Mouse (Mus musculus) liver, embryonic 14.5 days (tissue): ENCODE results near the gene Rrn3.

Experiments
- CTCF ChIP-seq: IDR thresholded peaks from 2 replicates; pipeline ENCODE4 v1.5.1; 2016; ENCODE audit warnings: antibody characterized with exemption, low read depth, control low read depth
- EP300 ChIP-seq: IDR thresholded peaks from 2 replicates; pipeline ENCODE4 v1.6.1; 2016; ENCODE audit warnings: antibody characterized with exemption, low read depth

- TF ChIP-seq CTCF (0 out of 2 replicates have a peak, but pooled peaks have one; percentile 16), EP300 (no peak)
Measured at GRCm38 (mm10) chr16:13812152-13812551, 31.6 kb downstream of the Rrn3 start.
